Mouse (Mus musculus): ENCODE measurements at regions not wholly inside any gene's neighbourhood (a gene's known extent, or its start where the extent isn't known, plus 50 kb on each side); places are given as distances from the start of the nearest gene placed in this dataset.

DNA sequence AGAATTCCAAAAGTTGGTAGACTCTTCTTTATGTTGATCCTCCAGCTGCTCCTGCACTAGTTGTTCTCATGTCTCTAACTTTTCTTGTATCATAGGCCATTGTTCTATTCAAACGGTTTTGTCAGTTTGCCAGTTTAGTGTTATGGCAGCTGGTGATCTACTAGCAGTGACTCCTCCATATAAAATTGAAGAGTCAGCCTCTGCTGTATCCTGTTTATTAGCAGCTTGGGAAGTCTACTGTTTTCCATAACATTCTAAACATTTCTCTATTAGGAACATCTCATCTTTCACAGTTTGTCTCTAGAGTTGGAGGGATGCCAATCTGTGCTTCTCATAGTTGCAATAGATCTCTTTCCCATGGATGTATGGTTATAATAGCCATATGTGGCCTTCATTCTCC lies 58.6 kb downstream of the Drd1 start:
- DNase-seq (ENCODE audit: low read depth, low spot score), result no peak

- DNase-seq (ENCODE audit: low read depth, low spot score), result no peak
These were observed 62.5 kb downstream of the Drd1 start for GRCm38 (mm10) chr13:53992863-53993451.

GRCm38 (mm10) chr13:53979226-53979625 lies 76.3 kb downstream of the Drd1 start:
- no peak for DNase-seq (ENCODE audit: low read depth, low spot score)

DNA sequence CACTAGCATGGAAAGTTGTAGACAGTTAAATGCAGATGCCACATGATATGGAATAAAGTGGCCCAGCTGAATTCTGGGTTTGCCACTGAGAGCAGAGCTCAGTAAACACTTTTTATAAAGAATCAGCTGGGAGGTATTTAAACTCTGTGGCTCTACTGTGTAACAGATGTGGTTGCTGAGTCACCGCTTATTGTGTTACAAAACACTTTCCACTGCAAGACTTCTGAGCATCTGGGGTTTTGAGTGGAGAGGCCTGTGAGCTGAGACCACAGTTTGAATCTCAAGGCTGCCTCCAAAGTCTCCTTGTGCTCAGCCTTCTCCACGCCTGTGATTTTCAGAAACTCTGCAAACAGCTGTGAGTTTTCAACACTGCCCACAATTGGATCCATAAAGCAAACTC lies 86.1 kb downstream of the Drd1 start:
- DNase-seq (ENCODE audit: low read depth, low spot score), result no peak

- no peak for DNase-seq (ENCODE audit: low read depth, low spot score)
These were observed 99.3 kb downstream of the Drd1 start for GRCm38 (mm10) chr13:53956167-53956566.

DNA sequence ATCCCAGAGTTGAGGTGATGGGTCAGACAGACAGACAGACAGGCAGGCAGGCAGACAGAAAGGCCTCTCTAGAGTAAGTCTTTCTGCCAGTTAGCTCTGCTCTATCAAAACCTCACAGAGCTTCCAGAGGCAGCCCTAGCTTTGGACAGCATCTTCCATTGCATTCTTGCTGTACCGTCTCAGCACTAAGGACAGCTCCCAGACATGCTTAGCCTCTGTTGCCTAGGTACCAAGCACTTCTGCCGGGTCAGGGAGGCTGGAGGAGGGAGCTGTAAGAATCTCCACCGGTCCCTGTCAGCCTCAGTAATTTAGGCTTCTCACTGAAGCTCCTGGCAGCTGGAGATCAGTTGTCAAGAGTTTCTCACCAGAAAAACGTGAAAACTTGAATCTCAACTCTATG lies 107.4 kb downstream of the Drd1 start:
- no peak for DNase-seq (ENCODE audit: low read depth, low spot score)

DNA sequence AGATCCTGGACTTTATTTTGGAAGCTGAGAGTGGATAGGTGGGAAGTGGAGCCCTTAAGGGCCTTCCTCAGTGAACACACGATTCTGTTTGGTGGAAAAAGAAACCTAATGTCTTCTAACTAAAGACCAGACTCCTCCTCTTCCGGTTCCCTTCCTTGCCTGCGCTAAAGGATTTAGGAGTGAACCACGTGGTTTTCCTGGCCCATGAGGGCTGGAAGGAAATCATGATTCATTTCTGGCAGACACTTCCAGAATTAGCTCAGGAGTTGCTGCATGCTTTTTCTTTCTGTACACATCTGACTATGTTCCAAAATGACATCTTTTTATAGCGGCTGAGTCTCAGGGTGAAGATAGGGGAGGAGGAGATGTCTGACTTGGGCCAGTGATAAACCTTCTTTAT lies 109.8 kb downstream of the Drd1 start:
- DNase-seq (ENCODE audit: low read depth, low spot score), result no peak

DNA sequence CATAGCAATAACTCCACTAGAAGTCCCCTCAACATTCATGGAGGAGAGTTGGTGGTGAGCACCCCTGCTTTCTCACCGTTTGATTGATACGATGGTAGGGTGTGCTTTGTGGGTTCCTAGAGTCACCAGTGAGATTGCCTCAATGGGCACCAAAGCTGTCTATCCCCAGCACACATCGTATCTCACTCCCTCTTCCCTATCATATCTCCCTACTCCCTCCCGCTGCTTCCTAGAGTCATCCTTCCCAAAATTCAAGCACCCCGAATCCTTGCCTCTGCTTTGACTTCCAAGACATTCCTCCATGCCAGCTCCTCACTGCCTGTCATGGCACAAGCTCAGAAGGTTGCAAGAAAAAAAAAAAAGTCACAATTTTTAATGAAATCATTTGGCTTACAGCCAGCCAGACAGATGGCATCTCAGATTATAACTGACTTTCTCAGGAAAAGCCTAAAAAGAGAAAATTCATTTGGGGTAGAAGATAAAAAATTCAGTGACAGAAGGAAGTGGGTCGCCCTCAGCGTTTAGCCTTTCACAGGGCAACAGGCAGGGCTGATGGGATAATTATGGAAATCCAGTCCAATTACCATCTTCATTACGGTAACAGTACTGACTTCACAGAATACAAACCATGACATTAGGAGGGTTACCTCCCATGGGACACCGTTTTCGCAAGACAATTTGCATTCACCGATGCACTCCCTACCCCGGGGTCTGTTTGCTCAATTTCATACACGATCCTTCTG lies 114.3 kb downstream of the Drd1 start:
- no peak for DNase-seq (ENCODE audit: low read depth, low spot score)

DNA sequence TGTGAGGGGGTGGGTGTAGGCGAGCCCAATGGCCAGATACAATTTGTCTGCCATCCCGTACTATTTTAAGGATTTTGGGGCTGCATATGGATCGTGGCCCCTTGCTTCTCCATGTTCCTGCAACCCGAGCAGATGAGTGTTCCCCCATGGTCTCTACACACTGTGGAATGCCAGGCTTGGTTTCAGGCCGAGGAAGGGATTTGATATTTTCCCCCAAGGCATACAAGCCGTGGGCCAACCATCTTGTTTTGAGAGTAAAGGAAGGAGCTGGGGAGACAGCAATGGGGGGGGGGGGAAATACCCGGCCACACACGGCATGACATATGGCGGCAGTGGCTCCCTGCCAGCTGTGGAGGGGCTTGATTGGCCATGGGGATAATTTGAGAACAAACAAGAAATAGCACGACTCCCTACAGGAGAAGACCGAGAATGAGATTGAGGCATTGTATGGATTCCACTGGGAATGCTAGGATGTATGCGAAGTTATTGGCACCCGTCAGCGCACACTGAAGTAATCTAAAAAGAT lies 120.3 kb downstream of the Drd1 start:
- DNase-seq (ENCODE audit: low read depth, low spot score), result no peak

DNA sequence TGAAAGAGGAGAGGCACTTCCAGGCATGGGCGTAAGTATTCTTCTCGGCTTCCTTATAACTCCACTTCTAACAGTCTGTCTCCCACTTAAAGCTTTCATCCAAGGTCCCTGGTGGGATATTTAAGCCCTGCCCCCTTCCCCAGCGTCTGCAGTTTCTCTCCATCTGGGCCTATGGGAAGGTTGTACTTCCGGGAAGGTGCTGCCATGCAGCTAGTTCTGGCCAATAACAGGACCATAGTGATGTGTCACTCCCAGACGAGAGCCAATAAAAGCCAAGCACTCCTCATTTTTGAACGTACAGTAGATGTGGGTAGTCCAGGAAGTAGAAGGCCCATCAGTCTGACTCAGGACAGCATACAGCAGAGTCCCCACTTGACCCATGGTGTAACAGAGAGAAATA lies 121.0 kb downstream of the Drd1 start:
- DNase-seq (ENCODE audit: low read depth, low spot score), result no peak

- DNase-seq (ENCODE audit: low read depth, low spot score), result no peak
These were observed 129.4 kb downstream of the Drd1 start for GRCm38 (mm10) chr13:53926128-53926527.

GRCm38 (mm10) chr13:53924433-53924832 lies 131.1 kb downstream of the Drd1 start:
- DNase-seq (ENCODE audit: low read depth, low spot score), result no peak

DNA sequence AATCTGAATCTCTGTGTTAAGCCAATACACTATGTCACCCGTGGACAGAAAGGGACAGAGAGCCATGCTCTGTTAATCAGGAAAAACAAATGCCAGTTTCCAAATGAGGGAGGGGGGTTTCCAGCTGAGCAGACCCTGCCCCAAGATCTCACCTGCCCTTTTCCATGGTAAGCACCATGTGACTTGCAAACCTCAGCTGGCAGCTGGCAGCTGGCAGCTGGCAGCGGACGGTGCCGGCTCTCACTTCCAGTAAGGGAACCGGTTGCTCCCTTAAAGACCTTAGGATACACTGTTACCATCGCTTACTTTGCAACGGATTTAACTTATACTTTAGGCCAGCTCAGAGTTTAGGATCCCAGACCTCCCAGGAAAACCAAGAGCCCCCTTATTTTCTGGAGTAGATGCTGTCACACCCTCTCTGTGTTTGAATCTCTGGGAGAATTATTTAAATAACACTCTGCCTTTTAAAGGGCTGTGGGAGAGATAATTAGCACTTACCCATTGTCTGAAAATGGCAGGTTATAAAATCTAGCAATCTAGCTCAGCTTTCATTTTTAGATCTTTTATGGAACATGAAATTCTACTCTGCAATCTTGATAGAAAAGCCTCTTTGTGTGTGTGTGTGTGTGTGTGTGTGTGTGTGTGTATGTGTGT lies 131.7 kb downstream of the Drd1 start:
- no peak for DNase-seq (ENCODE audit: low read depth, low spot score)

DNA sequence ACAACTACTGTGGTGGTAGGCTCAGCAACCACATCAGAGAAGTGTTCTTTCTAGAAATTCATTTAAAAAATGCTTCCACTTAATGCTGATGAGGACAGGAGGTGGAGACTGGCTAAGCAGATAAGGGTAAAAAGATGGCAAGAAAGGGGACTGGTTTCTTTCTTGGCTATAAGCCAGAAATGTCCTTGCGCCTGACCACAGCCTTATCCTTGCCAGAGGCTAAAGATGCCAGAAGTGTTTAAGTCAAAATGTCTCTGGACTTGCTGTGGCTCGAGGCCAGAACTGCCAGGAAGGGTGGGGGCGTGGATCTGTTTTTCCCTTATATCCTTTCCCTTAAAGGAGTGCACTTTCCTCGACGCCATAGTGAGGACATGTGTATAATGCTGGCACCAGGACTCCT lies 133.7 kb downstream of the Drd1 start:
- DNase-seq (ENCODE audit: low read depth, low spot score), result no peak

DNA sequence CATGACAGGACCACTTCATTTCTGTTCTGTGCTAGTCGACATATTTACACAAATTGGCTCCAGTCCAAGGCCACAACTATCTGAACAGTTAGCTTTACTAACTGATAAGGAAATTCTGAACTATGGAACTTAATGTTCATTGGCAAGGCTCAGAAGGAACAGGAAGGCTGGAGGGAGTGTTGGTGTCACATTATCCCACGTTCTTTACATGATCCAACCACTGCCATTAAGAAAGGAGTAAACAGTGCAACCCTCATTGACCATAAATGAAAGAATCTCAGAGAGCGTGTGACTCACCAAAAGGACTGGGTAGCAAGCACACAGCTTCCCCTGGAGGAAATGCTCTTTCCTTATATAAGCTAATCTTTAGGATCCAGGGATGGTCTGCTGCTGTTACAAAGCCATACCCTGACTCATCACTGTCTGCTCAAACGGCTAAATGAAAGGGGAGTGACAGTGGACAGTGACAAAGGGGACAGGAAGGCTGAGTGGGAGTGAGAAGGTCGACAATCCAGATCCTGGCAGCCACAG lies 135.6 kb downstream of the Drd1 start:
- DNase-seq (ENCODE audit: low read depth, low spot score), result no peak

GRCm38 (mm10) chr13:53915456-53915855 lies 140.0 kb downstream of the Drd1 start:
- DNase-seq (ENCODE audit: low read depth, low spot score), result no peak

- DNase-seq (ENCODE audit: low read depth, low spot score), result no peak
These were observed 141.1 kb downstream of the Drd1 start for GRCm38 (mm10) chr13:53914434-53914833.

GRCm38 (mm10) chr13:53913501-53913900 lies 142.0 kb downstream of the Drd1 start:
- DNase-seq (ENCODE audit: low read depth, low spot score), result no peak

- DNase-seq (ENCODE audit: low read depth, low spot score), result no peak
These were observed 143.7 kb downstream of the Drd1 start for GRCm38 (mm10) chr13:53911846-53912245.

DNA sequence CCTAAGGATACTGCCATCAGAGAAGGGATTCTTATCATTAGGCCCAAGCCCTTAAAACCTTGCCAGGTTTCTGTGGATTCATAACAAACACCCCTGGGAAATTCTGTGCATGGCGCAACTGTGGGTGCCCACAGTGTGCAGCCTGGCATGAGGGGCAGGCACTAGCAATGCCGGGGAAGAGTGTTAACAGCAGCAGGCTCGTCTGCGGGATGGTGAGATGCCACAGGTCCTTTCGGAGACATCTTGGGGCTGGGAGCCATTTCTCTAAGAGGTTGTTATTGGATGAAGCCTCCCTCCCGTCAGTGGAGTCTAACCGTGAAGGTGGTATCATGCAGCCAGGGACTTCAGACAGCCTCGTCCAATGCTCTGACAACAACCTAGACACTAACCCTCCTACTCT lies 144.2 kb downstream of the Drd1 start:
- DNase-seq (ENCODE audit: low read depth, low spot score), result no peak

GRCm38 (mm10) chr13:53910251-53910650 lies 145.3 kb downstream of the Drd1 start:
- no peak for DNase-seq (ENCODE audit: low read depth, low spot score)

GRCm38 (mm10) chr13:53904471-53904870 lies 151.0 kb downstream of the Drd1 start:
- no peak for DNase-seq (ENCODE audit: low read depth, low spot score)

DNA sequence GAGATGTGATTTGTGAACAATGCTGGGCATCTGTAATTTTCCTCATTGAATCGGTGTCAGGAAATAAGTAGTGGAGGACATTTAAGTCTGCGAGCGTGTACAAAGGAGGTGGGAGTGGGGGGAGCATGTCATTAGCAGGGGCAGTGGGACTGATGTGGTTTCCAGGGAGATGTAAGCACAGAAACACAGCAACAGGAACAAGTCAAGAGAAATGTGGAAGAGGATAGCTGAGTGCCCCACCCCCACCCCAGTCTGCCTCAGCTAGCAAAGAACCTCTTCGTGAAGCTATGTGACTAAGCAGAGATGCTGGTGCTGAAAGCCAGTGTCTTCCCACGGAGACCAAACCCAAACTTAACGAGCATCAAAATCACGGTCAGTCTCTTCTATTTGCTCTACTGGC lies 151.9 kb downstream of the Drd1 start:
- no peak for DNase-seq (ENCODE audit: low read depth, low spot score)

All from retina, postnatal 7 days (tissue).